Mouse (Mus musculus) C2C12 (cell line): ENCODE data around the gene Pidd1. TPM values are rescaled to one million over a fixed set of nuclear protein-coding genes. Genes with fewer than 3 reads are reported as not detected.
A peak's percentile ranks its signal among the peaks of the same experiment; 100 is the strongest.
"Not testable (repeated sequence)": the region's sequence is repeated elsewhere in the genome, so short reads cannot be mapped to it uniquely, and the experiment has no call there.

Source experiments
- H3K27me3 ChIP-seq: one replicate; pipeline ENCODE4 v1.6.1; 2011; ENCODE audit not compliant: control insufficient read depth, insufficient read depth, insufficient read length
- H3K36me3 ChIP-seq: one replicate; pipeline ENCODE4 v1.6.1; 2011; ENCODE audit not compliant: control insufficient read depth, insufficient read depth
- H3K4me3 ChIP-seq: one replicate; pipeline ENCODE4 v1.5.1; 2011; ENCODE audit warnings: mild to moderate bottlenecking, control low read depth; ENCODE audit not compliant: poor library complexity, insufficient read depth, severe bottlenecking
- H3K79me2 ChIP-seq: one replicate; pipeline ENCODE4 v1.6.1; 2011; ENCODE audit not compliant: control insufficient read depth, insufficient read depth
- H3K79me3 ChIP-seq: one replicate; pipeline ENCODE4 v1.6.1; 2011; ENCODE audit warnings: low read depth, control low read depth
- H3ac ChIP-seq: one replicate; pipeline ENCODE3; 2011; ENCODE audit warnings: low read depth; ENCODE audit not compliant: control insufficient read depth, insufficient read length
- CEBPB ChIP-seq: IDR thresholded peaks from one replicate; pipeline ENCODE4 v1.6.1; 2011; ENCODE audit warnings: low read depth, mild to moderate bottlenecking, control low read depth, moderate library complexity
- CTCF ChIP-seq: IDR thresholded peaks from one replicate; pipeline ENCODE4 v1.5.1; 2011; ENCODE audit not compliant: control insufficient read depth, insufficient read depth, insufficient read length
- FOSL1 ChIP-seq: IDR thresholded peaks from one replicate; pipeline ENCODE4 v1.8.0; 2011; ENCODE audit warnings: mild to moderate bottlenecking, low read length; ENCODE audit not compliant: poor library complexity, insufficient read depth, severe bottlenecking
- MAX ChIP-seq: IDR thresholded peaks from one replicate; pipeline ENCODE4 v1.6.1; 2011; ENCODE audit warnings: mild to moderate bottlenecking, control low read depth
- MYOD1 ChIP-seq: IDR thresholded peaks from one replicate; pipeline ENCODE4 v1.6.1; 2011; ENCODE audit warnings: low read depth; ENCODE audit not compliant: control insufficient read depth, insufficient read length
- MYOG ChIP-seq: IDR thresholded peaks from one replicate; pipeline ENCODE4 v1.6.1; 2011; ENCODE audit not compliant: control insufficient read depth, insufficient read length; ENCODE audit errors: extremely low read depth
- USF1 ChIP-seq: IDR thresholded peaks from one replicate; pipeline ENCODE4 v1.6.1; 2011; ENCODE audit warnings: low read depth, mild to moderate bottlenecking, control low read depth, moderate library complexity
- polyA plus RNA-seq: library from polyadenylated mRNA; unstranded; fragments of >200 nt; fragmentation: generic; extraction: Trizol; gene quantifications from one replicate; pipeline ENCODE4 v1.2.1, GENCODE M21; 2012; ENCODE audit warnings: missing spikeins

Gene Pidd1
- polyA plus RNA-seq, 1 experiment, result 9.5 TPM

- Histone ChIP-seq H3K79me2 (peaks cover 11% of the 10 kb centered on the region), H3ac (no peak overlapping the region), H3K4me3 (no peak overlapping the region), H3K27me3 (no peaks in the 10 kb centered on the region), H3K36me3 (no peaks in the 10 kb centered on the region), H3K79me3 (no peaks in the 10 kb centered on the region)
- TF ChIP-seq CTCF (no peak), MYOD1 (no peak), MAX (no peak), MYOG (no peak), CEBPB (no peak), USF1 (no peak)
These were observed 32.2 kb downstream of the Pidd1 start for GRCm38 (mm10) chr7:141411667-141412066.

GRCm38 (mm10) chr7:141410631-141411030 is 33.2 kb downstream of the Pidd1 start:
- H3K36me3 ChIP-seq, result no peaks in the 10 kb centered on the region
- no peak overlapping the region for H3ac ChIP-seq
- no peaks in the 10 kb centered on the region for H3K79me3 ChIP-seq
- TF ChIP-seq CEBPB (no peak), MYOG (no peak), MAX (no peak), USF1 (no peak), FOSL1 (no peak), MYOD1 (no peak), CTCF (no peak)
- H3K27me3 ChIP-seq, result no peaks in the 10 kb centered on the region
- H3K79me2 ChIP-seq, result peaks cover 11% of the 10 kb centered on the region
- no peak overlapping the region for H3K4me3 ChIP-seq

- Histone ChIP-seq H3K27me3 (no peaks in the 10 kb centered on the region), H3K4me3 (no peak overlapping the region), H3K79me2 (peaks cover 11% of the 10 kb centered on the region), H3K79me3 (no peaks in the 10 kb centered on the region), H3K36me3 (no peaks in the 10 kb centered on the region), H3ac (peak overlapping the region; percentile 10)
- TF ChIP-seq FOSL1, result no peak
- TF ChIP-seq CTCF, result peak; percentile 55
These were observed 35.0 kb downstream of the Pidd1 start for GRCm38 (mm10) chr7:141408833-141409232.

GRCm38 (mm10) chr7:141407670-141408069 is 36.2 kb downstream of the Pidd1 start:
- H3K79me2 ChIP-seq, H3K79me3 ChIP-seq, H3K36me3 ChIP-seq: not testable (repeated sequence)

GRCm38 (mm10) chr7:141405466-141405865 is 38.4 kb downstream of the Pidd1 start:
- Histone ChIP-seq H3K27me3 (no peaks in the 10 kb centered on the region), H3K4me3 (no peak overlapping the region), H3K36me3 (peaks cover 4% of the 10 kb centered on the region), H3ac (no peak overlapping the region), H3K79me2 (no peaks in the 10 kb centered on the region), H3K79me3 (no peaks in the 10 kb centered on the region)
- TF ChIP-seq FOSL1 (no peak), USF1 (no peak), CEBPB (no peak), MAX (no peak), MYOG (no peak), MYOD1 (no peak), CTCF (no peak)

More at GRCm38 (mm10) chr7:141407670-141408069, 36.2 kb downstream of the Pidd1 start:
- not testable (repeated sequence) for H3ac ChIP-seq, H3K4me3 ChIP-seq, H3K27me3 ChIP-seq

GRCm38 (mm10) chr7:141403305-141403704 is 40.5 kb downstream of the Pidd1 start:
- Histone ChIP-seq H3ac (no peak overlapping the region), H3K36me3 (peaks cover 13% of the 10 kb centered on the region), H3K27me3 (no peaks in the 10 kb centered on the region), H3K4me3 (no peak overlapping the region), H3K79me3 (no peaks in the 10 kb centered on the region), H3K79me2 (no peaks in the 10 kb centered on the region)
- peak; percentile 89 for TF ChIP-seq CTCF
- TF ChIP-seq USF1, result no peak
